Mouse (Mus musculus) embryonic facial prominence, embryonic 11.5 days (tissue): ENCODE measurements around the gene Cphx3. TPM values are rescaled to one million over a fixed set of nuclear protein-coding genes. Genes with fewer than 3 reads are reported as not detected.
A peak's percentile ranks its signal among the peaks of the same experiment; 100 is the strongest.
"Not testable (repeated sequence)": the region's sequence is repeated elsewhere in the genome, so short reads cannot be mapped to it uniquely, and the experiment has no call there.

Experiments
- ATAC-seq: fragments of 200-750 bp; cut with Nextera tagmentation; replicated peaks from 2 replicates; pipeline ENCODE4 v1.8.0; 2017; ENCODE audit warnings: low read depth; ENCODE audit not compliant: insufficient number of reproducible peaks, low FRiP score, low TSS enrichment
- DNase-seq: peaks from one replicate; pipeline ENCODE4 v3.0.0-alpha.2; 2015; ENCODE audit warnings: low spot score
- H3K27ac ChIP-seq: fragments of 300-500 bp; sonication (generic); replicated peaks from 2 replicates; pipeline ENCODE4 v1.5.1; 2014; ENCODE audit warnings: mild to moderate bottlenecking, low read depth, low read length, control low read depth
- H3K27me3 ChIP-seq: fragments of 300-500 bp; sonication (generic); 2 replicates; pipeline ENCODE4 v1.6.1; 2014; ENCODE audit warnings: mild to moderate bottlenecking, low read length, moderate library complexity, mixed read lengths; ENCODE audit not compliant: control insufficient read depth, insufficient read depth
- H3K36me3 ChIP-seq: fragments of 300-500 bp; sonication (generic); replicated peaks from 2 replicates; pipeline ENCODE4 v1.6.1; 2014; ENCODE audit warnings: low read depth, mild to moderate bottlenecking, low read length, moderate library complexity, mixed read lengths; ENCODE audit not compliant: control insufficient read depth, insufficient read depth
- H3K4me1 ChIP-seq: fragments of 300-500 bp; sonication (generic); 2 replicates; pipeline ENCODE4 v1.6.1; 2014; ENCODE audit warnings: low read length, mixed read lengths; ENCODE audit not compliant: control insufficient read depth, insufficient read depth
- H3K4me2 ChIP-seq: fragments of 300-500 bp; sonication (generic); 2 replicates; pipeline ENCODE4 v1.6.1; 2014; ENCODE audit warnings: low read depth, mild to moderate bottlenecking, control low read depth, low read length, moderate library complexity
- H3K4me3 ChIP-seq: fragments of 300-500 bp; sonication (generic); 2 replicates; pipeline ENCODE4 v1.5.1; 2014; ENCODE audit warnings: low read depth, low read length, control low read depth
- H3K9ac ChIP-seq: fragments of 300-500 bp; sonication (generic); replicated peaks from 2 replicates; pipeline ENCODE4 v1.6.1; 2014; ENCODE audit warnings: mild to moderate bottlenecking, control low read depth, low read length
- H3K9me3 ChIP-seq: fragments of 300-500 bp; sonication (generic); replicated peaks from 2 replicates; pipeline ENCODE4 v1.6.1; 2016; ENCODE audit warnings: mild to moderate bottlenecking, low read length, inconsistent platforms, mixed read lengths; ENCODE audit not compliant: control insufficient read depth
- WGBS: fragments of 180-500 bp; shearing (Covaris S2); extraction: QIAGEN DNeasy Blood & Tissue Kit; methylation state at CpG from one replicate; pipeline ENCODE4 v1.1.7; 2014; 5-methylcytosine and 5-hydroxymethylcytosine counted together
- polyA plus RNA-seq: library from polyadenylated mRNA; unstranded; fragments of >200 nt; fragmentation: Nextera tagmentation; extraction: Ambion mirVana; gene quantifications from 2 replicates; pipeline ENCODE4 v1.2.1, GENCODE M21; 2014

Cphx3 gene
- polyA plus RNA-seq, 1 experiment from 2014 or later = not detected

GRCm38 (mm10) chr14:26059362-26059761 is 22.7 kb upstream of the Cphx3 start:
- not testable (repeated sequence) for ATAC-seq, H3K4me3 ChIP-seq, H3K4me2 ChIP-seq, H3K4me1 ChIP-seq, H3K27ac ChIP-seq, H3K27me3 ChIP-seq, H3K36me3 ChIP-seq, H3K9me3 ChIP-seq, DNase-seq, H3K9ac ChIP-seq
- no CpG with 5 or more reads among the region's 6 CpGs for WGBS

- not testable (repeated sequence) for H3K27ac ChIP-seq, H3K4me2 ChIP-seq, H3K4me1 ChIP-seq, H3K9ac ChIP-seq, H3K27me3 ChIP-seq, DNase-seq, H3K9me3 ChIP-seq, H3K4me3 ChIP-seq, H3K36me3 ChIP-seq
- no CpG with 5 or more reads among the region's 44 CpGs for WGBS
- peak; percentile 59; the same call in 1 of the 2 replicates for ATAC-seq
These were observed 15.3 kb upstream of the Cphx3 start for GRCm38 (mm10) chr14:26066574-26067324.

GRCm38 (mm10) chr14:26067325-26067633 is 14.8 kb upstream of the Cphx3 start, which contains the start of gene Tmem254c:
Gene Tmem254c (minus strand): TSS chr14:26067355.
- not testable (repeated sequence) for H3K27me3 ChIP-seq, H3K36me3 ChIP-seq, DNase-seq, H3K9me3 ChIP-seq, H3K4me2 ChIP-seq, H3K4me1 ChIP-seq, H3K27ac ChIP-seq, H3K4me3 ChIP-seq, ATAC-seq, H3K9ac ChIP-seq
- WGBS = no CpG with 5 or more reads among the region's 10 CpGs

GRCm38 (mm10) chr14:26076620-26077390 is 5.3 kb upstream of the Cphx3 start:
- H3K9me3 ChIP-seq, H3K27me3 ChIP-seq, ATAC-seq, H3K27ac ChIP-seq, H3K4me3 ChIP-seq, H3K4me2 ChIP-seq, H3K36me3 ChIP-seq, H3K4me1 ChIP-seq, DNase-seq, H3K9ac ChIP-seq: not testable (repeated sequence)
- WGBS = no CpG with 5 or more reads among the region's 5 CpGs

GRCm38 (mm10) chr14:26081216-26081615 is 881 bp upstream of the Cphx3 start, which contains the start of gene Cphx2:
Gene Cphx2 (plus strand): TSS chr14:26081516.
- not testable (repeated sequence) for DNase-seq, H3K27me3 ChIP-seq, H3K9me3 ChIP-seq, H3K36me3 ChIP-seq, H3K9ac ChIP-seq, H3K4me3 ChIP-seq, H3K4me1 ChIP-seq, H3K4me2 ChIP-seq, H3K27ac ChIP-seq, ATAC-seq
- WGBS = no CpG with 5 or more reads among the region's 6 CpGs

GRCm38 (mm10) chr14:26097622-26098021 is 15.5 kb downstream of the Cphx3 start:
- not testable (repeated sequence) for H3K4me2 ChIP-seq, H3K27me3 ChIP-seq, H3K36me3 ChIP-seq, ATAC-seq, H3K9me3 ChIP-seq, H3K27ac ChIP-seq, H3K9ac ChIP-seq, DNase-seq, H3K4me1 ChIP-seq, H3K4me3 ChIP-seq
- no CpG with 5 or more reads among the region's 3 CpGs for WGBS

GRCm38 (mm10) chr14:26118150-26118549 is 36.1 kb downstream of the Cphx3 start, which contains the start of gene Duxbl2:
Gene Duxbl2 (plus strand): TSS chr14:26118349.
- no CpG with 5 or more reads among the region's 7 CpGs for WGBS
- DNase-seq, H3K9ac ChIP-seq, H3K4me1 ChIP-seq, H3K4me3 ChIP-seq, H3K4me2 ChIP-seq, H3K9me3 ChIP-seq, H3K27ac ChIP-seq, H3K36me3 ChIP-seq, H3K27me3 ChIP-seq: not testable (repeated sequence)
- ATAC-seq = 0 out of 2 replicates have a peak, but pooled peaks have one; percentile 14

- H3K4me2 ChIP-seq, DNase-seq, H3K4me3 ChIP-seq, H3K9ac ChIP-seq, H3K27ac ChIP-seq, H3K36me3 ChIP-seq, H3K4me1 ChIP-seq, H3K27me3 ChIP-seq, H3K9me3 ChIP-seq: not testable (repeated sequence)
- ATAC-seq = peak; percentile 73
- WGBS = no CpG with 5 or more reads among the region's 18 CpGs
These were observed 36.5 kb downstream of the Cphx3 start for GRCm38 (mm10) chr14:26118550-26119000.
